Mouse (Mus musculus) hindbrain, embryonic 14.5 days (tissue): Measurements from ENCODE around the gene Smad5. TPM values are rescaled to one million over a fixed set of nuclear protein-coding genes. Genes with fewer than 3 reads are reported as not detected.

Source experiments
- ATAC-seq: fragments of 200-750 bp; cut with Nextera tagmentation; 2 replicates; pipeline ENCODE4 v1.8.0; 2017; ENCODE audit warnings: moderate number of reproducible peaks, mild to moderate bottlenecking, moderate TSS enrichment, moderate library complexity; ENCODE audit not compliant: low FRiP score
- DNase-seq: peaks from one replicate; pipeline ENCODE4 v3.0.0-alpha.2; 2015; ENCODE audit warnings: low spot score
- H3K27ac ChIP-seq: fragments of 300-500 bp; sonication (generic); 2 replicates; pipeline ENCODE4 v1.5.1; 2014; ENCODE audit warnings: mild to moderate bottlenecking, moderate library complexity
- H3K27me3 ChIP-seq: fragments of 300-500 bp; sonication (generic); 2 replicates; pipeline ENCODE4 v1.6.1; 2014; ENCODE audit warnings: mild to moderate bottlenecking, low read length, mixed read lengths; ENCODE audit not compliant: control insufficient read depth, insufficient read depth
- H3K36me3 ChIP-seq: fragments of 300-500 bp; sonication (generic); replicated peaks from 2 replicates; pipeline ENCODE4 v1.6.1; 2014; ENCODE audit not compliant: control insufficient read depth, insufficient read depth
- H3K4me1 ChIP-seq: fragments of 300-500 bp; sonication (generic); replicated peaks from 2 replicates; pipeline ENCODE4 v1.6.1; 2014; ENCODE audit warnings: antibody characterized with exemption, low read length, mixed read lengths; ENCODE audit not compliant: control insufficient read depth, insufficient read depth
- H3K4me2 ChIP-seq: fragments of 300-500 bp; sonication (generic); replicated peaks from 2 replicates; pipeline ENCODE4 v1.6.1; 2014; ENCODE audit warnings: mild to moderate bottlenecking, moderate library complexity
- H3K4me3 ChIP-seq: fragments of 300-500 bp; sonication (generic); replicated peaks from 2 replicates; pipeline ENCODE4 v1.5.1; 2014; ENCODE audit warnings: mild to moderate bottlenecking, low read length
- H3K9ac ChIP-seq: fragments of 300-500 bp; sonication (generic); 2 replicates; pipeline ENCODE4 v1.6.1; 2014
- H3K9me3 ChIP-seq: fragments of 300-500 bp; sonication (generic); 2 replicates; pipeline ENCODE4 v1.6.1; 2016; ENCODE audit warnings: low read length; ENCODE audit not compliant: control insufficient read depth
- WGBS: fragments of 180-500 bp; shearing (Covaris S2); extraction: QIAGEN DNeasy Blood & Tissue Kit; methylation state at CpG from one replicate; pipeline ENCODE4 v1.1.7; 2014; 5-methylcytosine and 5-hydroxymethylcytosine counted together
- polyA plus RNA-seq: library from polyadenylated mRNA; unstranded; fragments of >200 nt; fragmentation: Nextera tagmentation; extraction: Ambion mirVana; gene quantifications from 2 replicates; pipeline ENCODE4 v1.2.1, GENCODE M21; 2014

The Smad5 gene
- 32.3 and 33.8 TPM in 2 replicates for polyA plus RNA-seq

DNA sequence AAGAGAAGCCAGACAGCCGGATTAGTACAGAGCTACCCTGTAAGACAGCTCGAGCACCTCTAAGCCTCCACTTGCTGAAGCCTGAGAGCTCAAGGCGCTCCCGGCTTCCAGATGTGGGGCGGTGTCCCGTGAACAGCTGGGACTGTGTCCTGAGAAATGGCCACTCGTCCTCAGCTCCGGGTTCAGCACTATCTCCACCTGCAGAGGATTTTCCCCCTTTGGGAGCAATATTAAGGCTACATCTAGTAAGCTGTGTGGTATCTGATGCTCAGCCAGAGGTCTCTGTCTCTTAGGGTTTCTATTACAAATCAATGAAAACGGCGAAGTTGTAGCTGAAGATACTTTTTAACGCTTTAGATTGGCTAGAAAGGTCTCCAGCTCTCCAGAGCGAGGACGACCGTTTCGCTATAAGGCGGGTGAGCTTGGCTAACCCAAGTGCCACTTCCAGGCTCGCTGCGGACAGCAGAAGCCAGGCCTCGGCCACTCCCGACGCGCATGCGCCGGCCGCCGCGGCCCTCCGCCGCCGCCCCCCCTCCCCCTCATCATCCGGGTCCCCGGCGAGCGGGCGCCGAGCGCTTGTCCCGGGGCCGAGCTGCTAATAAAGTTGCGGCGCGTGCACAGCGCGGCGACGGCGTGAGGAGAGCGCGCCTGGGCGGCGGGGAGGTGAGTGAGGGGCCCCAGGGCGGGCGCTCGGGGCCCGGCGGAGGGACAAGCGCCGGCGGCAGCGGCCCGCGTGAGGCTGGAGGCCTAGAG is at the start of gene Smad5:
Gene Smad5 (plus strand): TSS at position 542 of the 753 bp plus-strand sequence.
- H3K27me3 ChIP-seq, result no peaks in the 10 kb centered on the region
- H3K4me1 ChIP-seq, result peaks cover 48% of the 10 kb centered on the region
- peak within 1 kb of the TSS; percentile 75 for H3K4me3 ChIP-seq
- H3K27ac ChIP-seq, result peak within 1 kb of the TSS; percentile 99
- no peaks in the 10 kb centered on the region; the same call in 1 of the 2 replicates for H3K36me3 ChIP-seq
- peak within 1 kb of the TSS; percentile 96 for H3K9ac ChIP-seq
- peak; percentile 89 for ATAC-seq
- DNase-seq, result peak; percentile 95
- 5% methylated on average over 54 of the region's 62 CpGs for WGBS
- H3K9me3 ChIP-seq, result no peaks in the 10 kb centered on the region
- peak within 1 kb of the TSS; percentile 71 for H3K4me2 ChIP-seq

DNA sequence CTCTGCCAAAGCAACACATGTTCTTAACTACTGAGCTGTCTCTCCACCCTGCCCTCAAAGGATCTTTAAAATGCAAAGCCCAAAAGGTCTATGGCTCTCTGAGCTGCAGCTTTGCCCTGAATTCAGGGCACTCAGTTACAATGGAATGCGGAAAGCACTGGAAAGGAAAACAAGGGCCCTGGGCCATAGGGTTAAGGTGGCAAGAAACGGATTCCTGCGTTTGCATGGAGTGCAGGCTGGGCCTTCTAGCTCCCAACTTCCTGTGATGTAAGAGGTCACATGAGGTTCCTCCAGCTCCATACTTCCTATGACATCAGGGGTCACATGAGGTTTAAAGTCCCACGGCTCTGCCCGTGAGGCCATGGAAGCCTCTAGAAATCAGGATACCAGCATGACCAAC is 48.6 kb upstream of the Smad5 start:
- Histone ChIP-seq H3K9ac (no peak overlapping the region), H3K36me3 (no peaks in the 10 kb centered on the region), H3K4me2 (no peak overlapping the region), H3K4me3 (no peak overlapping the region), H3K27me3 (no peaks in the 10 kb centered on the region), H3K4me1 (no peaks in the 10 kb centered on the region), H3K9me3 (no peaks in the 10 kb centered on the region), H3K27ac (no peak overlapping the region)
- DNase-seq (no peak), ATAC-seq (no peak)
- WGBS, result 90% methylated on average over 5 of the region's 5 CpGs

DNA sequence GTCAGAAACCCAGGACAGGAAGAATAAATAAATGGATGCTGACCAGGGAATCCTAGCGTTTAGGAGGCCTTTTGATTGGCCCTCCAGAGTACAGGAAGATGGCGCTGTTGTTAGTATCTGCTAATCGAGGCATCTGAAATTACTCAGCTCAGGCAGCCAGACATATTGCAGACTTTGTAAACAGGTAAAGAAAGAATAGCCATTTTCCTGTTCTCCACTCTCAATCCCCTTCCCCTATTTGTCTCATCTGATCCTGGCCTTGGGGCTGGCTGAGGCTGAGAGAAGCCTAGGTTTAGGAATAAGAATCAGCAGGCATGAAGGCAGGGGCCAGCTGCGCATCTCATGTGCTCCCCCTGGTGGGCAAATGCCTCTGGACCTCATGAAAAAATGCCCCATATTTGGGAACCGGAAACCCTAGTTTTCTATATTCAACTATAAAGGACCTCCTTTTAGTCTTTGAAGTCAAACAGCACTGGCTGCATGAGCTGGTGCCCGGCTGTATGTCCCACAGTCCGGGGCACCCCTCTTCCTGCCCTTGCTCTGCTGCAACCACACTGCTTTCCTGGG is 44.8 kb upstream of the Smad5 start:
- H3K4me1 ChIP-seq, result no peaks in the 10 kb centered on the region
- H3K9ac ChIP-seq, result no peak overlapping the region
- H3K9me3 ChIP-seq, result no peaks in the 10 kb centered on the region
- ATAC-seq, result no peak
- DNase-seq, result peak; percentile 74
- no peak overlapping the region for H3K4me3 ChIP-seq
- H3K4me2 ChIP-seq, result no peak overlapping the region
- H3K36me3 ChIP-seq, result no peaks in the 10 kb centered on the region
- WGBS, result 39% methylated on average over 7 of the region's 7 CpGs
- H3K27ac ChIP-seq, result no peak overlapping the region
- H3K27me3 ChIP-seq, result no peaks in the 10 kb centered on the region

DNA sequence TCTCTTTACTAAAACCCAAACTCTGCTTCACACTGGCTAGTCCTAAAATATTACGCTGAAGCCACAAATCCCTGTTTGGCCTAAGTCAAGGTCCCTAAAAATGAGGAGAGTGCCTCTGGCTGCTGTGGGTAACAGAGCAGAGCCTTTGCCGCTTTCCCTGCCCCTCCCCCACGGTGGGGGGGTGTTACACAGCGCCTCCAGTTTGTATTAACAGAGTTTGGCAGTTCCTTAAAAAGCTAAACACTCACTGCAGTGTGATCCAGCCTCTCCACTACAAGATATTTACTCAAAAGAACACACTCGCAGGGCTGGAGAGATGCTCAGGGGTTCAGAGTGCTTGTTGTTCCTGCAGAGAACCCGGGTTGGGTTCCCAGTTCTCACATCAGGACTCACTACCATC is 43.9 kb upstream of the Smad5 start:
- H3K9ac ChIP-seq, result no peak overlapping the region
- H3K27ac ChIP-seq, result no peak overlapping the region
- no peak overlapping the region for H3K4me3 ChIP-seq
- H3K36me3 ChIP-seq, result no peaks in the 10 kb centered on the region
- H3K4me1 ChIP-seq, result no peaks in the 10 kb centered on the region
- no peak overlapping the region for H3K4me2 ChIP-seq
- no peak for DNase-seq
- no peak for ATAC-seq
- no peaks in the 10 kb centered on the region for H3K9me3 ChIP-seq
- no peaks in the 10 kb centered on the region for H3K27me3 ChIP-seq
- WGBS, result 70% methylated on average over 6 of the region's 6 CpGs

DNA sequence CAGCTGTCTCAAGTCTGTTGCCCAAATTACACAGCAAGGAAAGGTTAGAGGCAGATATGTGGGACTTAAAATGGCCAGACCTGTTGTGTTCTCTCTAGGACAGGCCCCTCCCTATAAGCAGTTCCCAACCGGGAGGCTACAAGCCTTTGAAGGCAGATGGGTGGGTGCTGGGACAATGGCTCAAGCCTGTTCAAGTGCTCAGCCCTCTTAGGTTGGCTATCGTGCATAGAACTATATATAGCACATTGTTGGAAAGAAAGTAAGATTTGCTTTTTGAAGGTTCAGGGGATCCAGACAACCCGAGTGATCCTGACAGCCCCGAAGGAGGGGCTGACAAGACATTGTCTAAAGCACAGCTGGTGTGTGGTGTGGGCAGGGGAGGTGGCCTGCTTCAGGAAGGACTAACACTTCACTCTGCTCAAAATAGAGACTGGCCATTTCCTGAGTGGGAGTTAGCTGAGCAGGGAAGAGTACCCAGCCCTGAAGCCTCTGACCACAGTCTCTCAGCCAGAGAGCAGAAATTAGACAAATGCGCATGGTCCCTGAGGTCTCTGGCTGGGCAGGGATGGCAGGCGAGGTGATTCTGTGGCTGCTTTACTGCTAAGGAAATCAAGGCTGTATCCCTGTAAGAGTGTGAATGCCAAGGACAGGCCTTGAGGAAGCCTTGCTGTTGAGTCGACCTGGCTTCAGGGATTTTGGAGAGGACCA is 40.7 kb upstream of the Smad5 start:
- DNase-seq (no peak), ATAC-seq (no peak)
- no peaks in the 10 kb centered on the region for H3K27me3 ChIP-seq
- H3K9me3 ChIP-seq, result no peaks in the 10 kb centered on the region
- H3K36me3 ChIP-seq, result no peaks in the 10 kb centered on the region
- H3K9ac ChIP-seq, result no peak overlapping the region
- 66% methylated on average over 7 of the region's 7 CpGs for WGBS
- no peaks in the 10 kb centered on the region for H3K4me1 ChIP-seq
- H3K27ac ChIP-seq, result no peak overlapping the region; the same call in 1 of the 2 replicates
- H3K4me3 ChIP-seq, result no peak overlapping the region
- no peak overlapping the region for H3K4me2 ChIP-seq

DNA sequence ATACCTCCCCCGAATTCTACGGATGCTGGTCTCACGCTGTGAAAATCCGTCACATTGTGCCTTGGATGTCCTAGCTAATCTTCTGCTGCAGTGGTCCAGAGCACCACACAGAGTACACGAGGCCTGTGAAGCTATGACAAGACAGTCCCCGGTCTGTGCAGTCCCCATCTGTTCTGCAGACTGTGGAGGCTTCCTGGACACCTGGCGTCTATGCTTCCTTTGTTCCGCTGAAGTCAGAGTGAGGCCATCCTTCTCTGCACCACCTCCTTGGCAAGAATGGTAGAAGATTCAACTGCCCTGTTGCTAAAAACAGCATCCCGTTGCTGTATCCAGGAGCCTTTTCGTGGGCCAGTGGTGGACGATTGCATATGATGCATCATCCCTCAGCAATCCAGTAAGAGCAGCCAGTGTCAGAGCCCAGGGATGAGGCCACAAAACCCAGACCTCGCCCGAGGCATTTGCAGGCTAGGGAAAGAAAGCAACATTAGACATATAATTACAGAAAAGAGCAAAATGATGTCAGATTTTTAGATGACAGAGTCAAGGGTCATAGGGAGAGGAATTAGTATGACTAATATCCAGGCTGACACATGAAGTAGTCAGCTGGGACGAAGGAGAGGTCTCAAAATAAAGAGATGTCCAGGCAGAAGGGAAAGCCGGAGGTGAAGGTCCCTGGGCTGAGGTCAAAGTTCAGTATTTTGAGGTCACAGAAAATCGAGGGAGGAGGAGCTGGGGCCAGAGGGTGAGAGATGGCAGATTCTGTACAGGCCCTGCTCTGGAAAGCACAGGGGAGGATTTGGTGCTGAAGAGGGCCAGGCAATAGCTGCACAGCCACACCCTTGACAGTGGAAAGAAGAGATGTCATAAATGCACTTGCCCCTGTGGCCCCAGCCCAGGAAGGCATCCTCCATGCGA is 38.3 kb upstream of the Smad5 start:
- Histone ChIP-seq H3K36me3 (no peaks in the 10 kb centered on the region), H3K9ac (no peak overlapping the region), H3K4me3 (no peak overlapping the region), H3K9me3 (no peaks in the 10 kb centered on the region), H3K27ac (no peak overlapping the region), H3K4me2 (no peak overlapping the region), H3K27me3 (no peaks in the 10 kb centered on the region), H3K4me1 (no peaks in the 10 kb centered on the region)
- no peak for DNase-seq
- ATAC-seq, result no peak
- 73% methylated on average over 17 of the region's 17 CpGs for WGBS

DNA sequence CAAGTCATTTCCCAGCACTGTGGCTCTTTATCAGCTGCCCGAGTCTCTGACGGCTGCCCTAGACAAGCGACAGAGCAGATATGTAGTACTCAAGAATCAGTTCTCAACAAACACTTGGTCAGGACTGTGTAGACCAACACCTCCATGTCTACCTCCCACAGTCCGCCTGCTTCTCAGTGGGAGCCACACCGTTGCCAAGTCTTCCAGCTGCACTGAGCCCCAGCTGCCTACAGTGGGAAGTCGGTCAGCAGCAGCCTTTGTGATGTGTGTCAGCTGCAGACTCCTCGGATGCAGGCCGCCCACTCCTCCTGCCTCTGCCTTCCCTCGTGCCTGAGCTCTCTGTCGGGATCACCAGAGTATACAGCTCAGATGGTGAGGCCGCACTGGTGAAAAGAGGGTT is 31.6 kb upstream of the Smad5 start:
- Histone ChIP-seq H3K4me3 (no peak overlapping the region), H3K4me1 (no peaks in the 10 kb centered on the region), H3K9ac (no peak overlapping the region), H3K27me3 (no peaks in the 10 kb centered on the region), H3K4me2 (no peak overlapping the region), H3K27ac (no peak overlapping the region), H3K36me3 (no peaks in the 10 kb centered on the region), H3K9me3 (no peaks in the 10 kb centered on the region)
- 54% methylated on average over 11 of the region's 11 CpGs for WGBS
- no peak for DNase-seq
- ATAC-seq, result no peak

DNA sequence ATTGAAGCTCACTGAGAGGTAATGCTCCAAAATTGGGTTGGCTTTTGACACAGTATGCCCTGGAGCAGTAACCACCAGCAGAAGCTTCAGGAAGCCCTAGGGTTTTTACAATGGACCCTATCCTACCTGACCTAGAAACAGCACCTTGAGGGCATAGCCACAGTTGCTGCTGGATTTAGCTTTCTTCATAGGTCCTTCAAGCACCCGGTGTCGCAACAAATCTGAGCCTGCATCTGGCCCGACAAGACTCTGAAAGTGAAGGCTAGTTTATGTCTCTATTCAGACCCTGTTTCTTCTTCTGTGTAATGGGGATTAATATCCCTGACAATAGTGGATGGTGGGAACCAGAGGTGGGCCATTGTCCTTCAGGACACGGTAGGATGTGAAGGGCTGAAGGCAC is 25.1 kb upstream of the Smad5 start:
- 60% methylated on average over 4 of the region's 4 CpGs for WGBS
- Histone ChIP-seq H3K27ac (no peak overlapping the region), H3K9me3 (no peaks in the 10 kb centered on the region), H3K4me2 (no peak overlapping the region), H3K4me1 (no peaks in the 10 kb centered on the region; the same call in 1 of the 2 replicates), H3K36me3 (no peaks in the 10 kb centered on the region), H3K9ac (no peak overlapping the region), H3K27me3 (no peaks in the 10 kb centered on the region), H3K4me3 (no peak overlapping the region)
- no peak for DNase-seq
- ATAC-seq, result no peak
